Mouse (Mus musculus) intestine, embryonic 16.5 days (tissue): Measurements from ENCODE around the gene Qpct. TPM values are rescaled to one million over a fixed set of nuclear protein-coding genes. Genes with fewer than 3 reads are reported as not detected.
"Not testable (repeated sequence)": the region's sequence is repeated elsewhere in the genome, so short reads cannot be mapped to it uniquely, and the experiment has no call there.

Source experiments
- ATAC-seq: fragments of 200-750 bp; cut with Nextera tagmentation; 2 replicates; pipeline ENCODE4 v1.8.0; 2017; ENCODE audit warnings: moderate TSS enrichment, moderate library complexity
- H3K27ac ChIP-seq: fragments of 300-500 bp; sonication (generic); 2 replicates; pipeline ENCODE4 v1.5.1; 2014; ENCODE audit warnings: mild to moderate bottlenecking, low read length
- H3K27me3 ChIP-seq: fragments of 300-500 bp; sonication (generic); replicated peaks from 2 replicates; pipeline ENCODE4 v1.6.1; 2014; ENCODE audit warnings: low read length, control low read depth, mixed read lengths; ENCODE audit not compliant: control insufficient read depth, insufficient read depth
- H3K36me3 ChIP-seq: fragments of 300-500 bp; sonication (generic); 2 replicates; pipeline ENCODE4 v1.6.1; 2014; ENCODE audit warnings: low read length, control low read depth; ENCODE audit not compliant: control insufficient read depth, insufficient read depth
- H3K4me1 ChIP-seq: fragments of 300-500 bp; sonication (generic); 2 replicates; pipeline ENCODE4 v1.6.1; 2014; ENCODE audit warnings: low read length, control low read depth, mixed read lengths; ENCODE audit not compliant: control insufficient read depth, insufficient read depth
- H3K4me2 ChIP-seq: fragments of 300-500 bp; sonication (generic); 2 replicates; pipeline ENCODE4 v1.6.1; 2014; ENCODE audit warnings: low read depth, low read length, control low read depth
- H3K4me3 ChIP-seq: fragments of 300-500 bp; sonication (generic); 2 replicates; pipeline ENCODE4 v1.5.1; 2014; ENCODE audit warnings: mild to moderate bottlenecking, low read length
- H3K9ac ChIP-seq: fragments of 300-500 bp; sonication (generic); 2 replicates; pipeline ENCODE4 v1.6.1; 2014; ENCODE audit warnings: low read depth, low read length
- H3K9me3 ChIP-seq: fragments of 300-500 bp; sonication (generic); 2 replicates; pipeline ENCODE4 v1.6.1; 2016; ENCODE audit warnings: low read length, control low read depth; ENCODE audit not compliant: control insufficient read depth
- WGBS: fragments of 180-500 bp; shearing (Covaris S2); extraction: QIAGEN DNeasy Blood & Tissue Kit; methylation state at CpG from one replicate; pipeline ENCODE4 v1.1.7; 2014; 5-methylcytosine and 5-hydroxymethylcytosine counted together
- polyA plus RNA-seq: library from polyadenylated mRNA; unstranded; fragments of >200 nt; fragmentation: Nextera tagmentation; extraction: Ambion mirVana; gene quantifications from 2 replicates; pipeline ENCODE4 v1.2.1, GENCODE M21; 2015

Qpct gene
- polyA plus RNA-seq, 1 experiment from 2014 or later, result 13.3 TPM

DNA sequence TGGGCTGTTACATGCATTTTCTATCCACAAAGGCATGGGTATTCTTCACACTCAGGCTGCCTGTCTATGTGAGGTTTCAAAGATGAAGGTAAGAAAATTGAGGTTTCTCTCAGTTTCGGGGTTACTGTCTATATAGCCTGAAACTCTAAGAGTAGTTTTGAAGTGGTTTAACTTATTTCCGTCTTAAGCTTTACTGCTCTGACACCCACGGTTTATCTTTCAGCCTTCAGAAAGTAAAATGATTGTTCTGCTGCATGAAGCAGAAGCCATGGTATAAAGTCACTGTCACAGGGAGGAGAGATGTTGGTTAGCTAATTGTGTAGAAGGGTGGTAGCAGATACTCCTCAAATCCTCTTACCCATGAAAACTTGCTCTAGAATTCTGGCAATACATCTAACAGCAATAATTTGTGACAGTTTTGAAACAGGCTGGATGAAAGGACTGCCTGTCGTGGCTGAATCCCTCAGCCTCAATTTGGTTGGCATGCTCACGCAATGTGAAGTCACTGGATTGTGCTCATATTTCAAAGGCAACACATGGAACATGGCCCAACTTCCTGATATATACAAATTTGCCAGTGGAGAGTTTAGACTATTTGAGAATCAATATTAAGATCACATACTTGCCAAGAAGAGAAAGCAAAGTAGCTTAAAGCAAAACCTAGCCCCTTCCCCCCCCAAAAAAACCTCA is 41.7 kb downstream of the Qpct start:
- no peaks in the 10 kb centered on the region for H3K9me3 ChIP-seq
- H3K4me1 ChIP-seq, result no peaks in the 10 kb centered on the region
- no peaks in the 10 kb centered on the region for H3K36me3 ChIP-seq
- WGBS, result 56% methylated on average over 5 of the region's 5 CpGs
- 0 out of 2 replicates have a peak overlapping the region, but pooled peaks have one; percentile 17 for H3K27ac ChIP-seq
- no peak overlapping the region for H3K9ac ChIP-seq
- H3K27me3 ChIP-seq, result no peaks in the 10 kb centered on the region
- H3K4me2 ChIP-seq, result no peak overlapping the region
- no peak overlapping the region for H3K4me3 ChIP-seq
- ATAC-seq, result no peak

GRCm38 (mm10) chr17:79095624-79096023 is 43.9 kb downstream of the Qpct start:
- Histone ChIP-seq H3K27me3 (no peaks in the 10 kb centered on the region), H3K4me2 (no peak overlapping the region)
- WGBS, result 71% methylated on average over 2 of the region's 2 CpGs

DNA sequence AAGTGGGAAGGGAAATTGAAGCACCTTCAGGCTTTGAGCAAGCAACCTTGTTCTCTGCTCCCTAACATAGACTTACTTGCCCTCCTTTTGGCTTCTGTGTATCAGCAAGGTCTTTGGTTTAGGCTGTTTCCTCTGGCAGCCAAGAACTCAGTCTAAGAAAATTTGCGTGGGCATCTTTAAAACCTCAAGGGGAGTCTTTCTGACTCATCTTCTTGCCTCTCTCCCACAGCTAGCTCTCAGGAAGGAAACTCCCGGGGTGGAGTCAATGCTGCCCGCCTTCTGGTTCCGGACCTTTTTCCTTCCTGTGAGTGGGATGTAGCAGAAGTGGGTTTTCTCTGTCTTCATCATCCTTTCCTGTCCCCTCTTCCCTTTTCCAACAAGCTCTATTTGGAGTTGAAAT is 48.2 kb downstream of the Qpct start:
- no peak overlapping the region for H3K9ac ChIP-seq
- no peaks in the 10 kb centered on the region for H3K9me3 ChIP-seq
- H3K4me3 ChIP-seq, result no peak overlapping the region
- no peak overlapping the region for H3K27ac ChIP-seq
- no peaks in the 10 kb centered on the region for H3K27me3 ChIP-seq
- WGBS, result 78% methylated on average over 4 of the region's 4 CpGs
- no peaks in the 10 kb centered on the region for H3K4me1 ChIP-seq
- no peaks in the 10 kb centered on the region for H3K36me3 ChIP-seq
- no peak for ATAC-seq
- H3K4me2 ChIP-seq, result no peak overlapping the region

More at GRCm38 (mm10) chr17:79095624-79096023, 43.9 kb downstream of the Qpct start:
- Histone ChIP-seq H3K4me3 (no peak overlapping the region), H3K36me3 (no peaks in the 10 kb centered on the region), H3K9ac (no peak overlapping the region), H3K27ac (no peak overlapping the region), H3K9me3 (no peaks in the 10 kb centered on the region), H3K4me1 (no peaks in the 10 kb centered on the region)
- ATAC-seq, result no peak

DNA sequence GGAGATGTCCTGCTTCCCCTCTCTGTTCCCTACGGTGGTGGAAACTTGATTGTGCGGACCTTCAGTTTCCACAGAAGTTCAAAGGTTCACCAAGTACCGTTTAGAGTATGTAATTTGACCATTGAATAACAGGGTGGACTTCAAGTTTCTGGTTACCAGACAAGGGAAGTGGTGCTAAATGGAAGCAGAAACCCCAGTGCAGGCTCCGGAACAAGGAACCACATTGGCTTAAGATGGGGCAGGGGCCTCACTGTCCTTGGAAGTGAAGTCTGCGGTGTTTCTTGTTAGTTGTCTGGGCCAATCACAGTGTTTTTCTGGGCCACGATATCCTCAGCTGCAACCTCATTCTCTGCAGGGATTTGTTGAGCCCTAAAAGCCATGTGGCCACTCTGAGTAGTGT is 56.5 kb downstream of the Qpct start:
- Histone ChIP-seq H3K4me3 (no peak overlapping the region), H3K4me1 (no peaks in the 10 kb centered on the region), H3K9me3 (no peaks in the 10 kb centered on the region), H3K9ac (no peak overlapping the region), H3K27me3 (no peaks in the 10 kb centered on the region), H3K27ac (no peak overlapping the region), H3K36me3 (no peaks in the 10 kb centered on the region), H3K4me2 (no peak overlapping the region)
- WGBS, result 82% methylated on average over 6 of the region's 6 CpGs
- no peak for ATAC-seq

- no peaks in the 10 kb centered on the region for H3K36me3 ChIP-seq
- H3K4me3 ChIP-seq, result no peak overlapping the region
- no peaks in the 10 kb centered on the region for H3K9me3 ChIP-seq
- no peak for ATAC-seq
- H3K9ac ChIP-seq, result no peak overlapping the region
- no peaks in the 10 kb centered on the region for H3K27me3 ChIP-seq
- H3K4me1 ChIP-seq, result no peaks in the 10 kb centered on the region
- no peak overlapping the region for H3K4me2 ChIP-seq
- H3K27ac ChIP-seq, result no peak overlapping the region
- 73% methylated on average over 9 of the region's 9 CpGs for WGBS
These were observed 57.9 kb downstream of the Qpct start for GRCm38 (mm10) chr17:79109576-79109975.

GRCm38 (mm10) chr17:79110936-79111348 is 59.2 kb downstream of the Qpct start:
- Histone ChIP-seq H3K4me2 (no peak overlapping the region), H3K27me3 (no peaks in the 10 kb centered on the region), H3K9ac (no peak overlapping the region), H3K27ac (no peak overlapping the region), H3K4me1 (no peaks in the 10 kb centered on the region), H3K4me3 (no peak overlapping the region), H3K9me3 (no peaks in the 10 kb centered on the region), H3K36me3 (no peaks in the 10 kb centered on the region)
- 15% methylated on average over 5 of the region's 5 CpGs for WGBS
- ATAC-seq, result no peak

DNA sequence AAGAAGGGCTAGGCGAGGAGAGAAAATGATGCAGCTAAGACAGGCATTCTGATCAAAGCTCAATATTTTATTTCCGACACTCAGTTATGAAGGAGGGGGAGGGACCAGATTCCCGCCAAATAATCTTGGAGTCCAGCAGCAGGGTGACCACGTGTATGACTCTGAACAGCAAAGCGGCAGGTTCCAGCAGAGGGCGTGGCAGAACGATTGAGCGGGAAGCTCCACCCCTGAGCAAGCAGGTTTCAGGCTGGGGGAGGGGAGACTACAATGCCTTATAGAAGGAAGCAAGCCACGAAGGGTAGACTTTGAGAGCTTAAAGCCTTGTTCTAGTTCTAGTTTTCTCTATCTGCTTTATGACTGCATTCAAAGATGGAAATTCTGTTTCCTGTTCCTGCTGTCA is 63.5 kb downstream of the Qpct start:
- WGBS, result 50% methylated on average over 9 of the region's 9 CpGs
- not testable (repeated sequence) for H3K9me3 ChIP-seq, H3K27me3 ChIP-seq, H3K9ac ChIP-seq, H3K27ac ChIP-seq, ATAC-seq, H3K4me2 ChIP-seq, H3K36me3 ChIP-seq, H3K4me1 ChIP-seq, H3K4me3 ChIP-seq

DNA sequence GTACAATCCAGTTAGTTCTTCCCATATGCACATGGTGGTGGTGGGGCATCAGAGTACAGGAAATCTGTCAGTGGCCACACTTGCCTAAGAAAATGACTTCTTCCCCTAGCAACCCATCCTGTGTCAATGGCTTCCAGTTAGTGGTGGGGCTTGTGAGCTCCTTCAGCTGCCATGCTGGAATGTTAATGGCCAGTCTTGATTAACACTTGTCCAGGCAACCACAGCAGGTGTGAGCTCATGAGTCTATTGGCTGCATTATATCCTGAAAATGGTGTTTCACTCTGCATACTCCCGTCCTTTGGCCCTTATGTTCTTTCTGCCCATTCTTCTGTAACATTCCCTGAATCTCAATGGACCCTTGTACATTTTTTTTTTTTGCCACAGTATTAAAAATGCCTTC is 67.4 kb downstream of the Qpct start:
- no peaks in the 10 kb centered on the region for H3K9me3 ChIP-seq
- 77% methylated on average over 1 of the region's 1 CpGs for WGBS
- ATAC-seq, result no peak

DNA sequence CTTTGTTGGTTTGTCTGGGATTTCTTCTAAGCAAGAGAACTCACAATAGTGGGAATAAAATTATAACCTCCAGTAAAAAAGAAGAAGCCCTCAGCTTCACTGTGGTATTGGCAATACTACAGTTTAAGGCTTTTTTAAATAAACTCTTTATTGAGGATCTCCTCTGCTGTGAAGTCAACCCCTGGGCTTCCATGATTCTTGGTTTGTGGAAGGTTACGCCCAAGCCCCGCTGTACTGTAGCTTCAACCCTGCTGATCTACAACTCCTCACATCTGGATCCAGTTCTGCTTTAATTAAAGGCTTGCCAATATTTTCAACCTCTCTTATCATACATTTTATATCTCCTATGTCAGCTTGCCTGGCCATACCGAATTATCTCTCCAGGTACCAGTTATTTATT is 68.6 kb downstream of the Qpct start:
- Histone ChIP-seq H3K4me2 (no peak overlapping the region), H3K9me3 (no peaks in the 10 kb centered on the region), H3K27ac (no peak overlapping the region), H3K4me1 (no peaks in the 10 kb centered on the region), H3K36me3 (no peaks in the 10 kb centered on the region), H3K27me3 (no peaks in the 10 kb centered on the region), H3K9ac (no peak overlapping the region), H3K4me3 (no peak overlapping the region)
- ATAC-seq, result no peak
- WGBS, result 85% methylated on average over 3 of the region's 3 CpGs

More for the DNA sequence above, 67.4 kb downstream of the Qpct start:
- Histone ChIP-seq H3K4me2 (no peak overlapping the region), H3K27ac (no peak overlapping the region), H3K9ac (no peak overlapping the region), H3K36me3 (no peaks in the 10 kb centered on the region), H3K27me3 (no peaks in the 10 kb centered on the region), H3K4me1 (no peaks in the 10 kb centered on the region), H3K4me3 (no peak overlapping the region)

DNA sequence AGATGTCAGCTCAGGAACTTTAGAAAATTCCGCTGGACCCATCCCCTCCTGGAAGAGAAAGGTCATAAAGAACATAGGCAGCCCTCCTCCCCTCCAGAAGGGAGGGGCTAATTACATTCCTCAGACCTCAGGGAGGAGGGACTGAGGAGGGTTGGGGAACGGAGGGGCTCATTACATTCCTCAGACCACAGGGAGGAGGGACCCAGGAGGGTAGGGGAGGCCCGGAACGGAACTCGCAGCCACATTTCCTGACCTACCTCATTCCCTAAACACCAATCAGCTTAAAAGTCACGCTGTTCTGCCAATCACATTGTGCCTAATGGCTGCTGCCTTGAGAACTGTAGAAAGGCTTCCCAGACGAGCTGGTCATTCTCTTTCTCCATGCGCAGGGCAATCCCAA is 82.0 kb downstream of the Qpct start:
- Histone ChIP-seq H3K27me3 (no peaks in the 10 kb centered on the region), H3K9ac (no peak overlapping the region), H3K4me2 (no peak overlapping the region), H3K4me3 (no peak overlapping the region), H3K9me3 (no peaks in the 10 kb centered on the region), H3K27ac (no peak overlapping the region), H3K4me1 (no peaks in the 10 kb centered on the region), H3K36me3 (no peaks in the 10 kb centered on the region)
- no peak for ATAC-seq
- 48% methylated on average over 8 of the region's 8 CpGs for WGBS
